Mouse (Mus musculus) liver, embryonic 15.5 days (tissue): Measurements from ENCODE around the gene Stn1. TPM values are rescaled to one million over a fixed set of nuclear protein-coding genes. Genes with fewer than 3 reads are reported as not detected.

ENCODE experiments used
- ATAC-seq: fragments of 200-750 bp; cut with Nextera tagmentation; 2 replicates; pipeline ENCODE4 v1.8.0; 2017; ENCODE audit warnings: moderate number of reproducible peaks, mild to moderate bottlenecking, moderate library complexity; ENCODE audit not compliant: insufficient read depth
- H3K27ac ChIP-seq: fragments of 300-500 bp; sonication (generic); replicated peaks from 2 replicates; pipeline ENCODE4 v1.5.1; 2015; ENCODE audit warnings: mild to moderate bottlenecking, inconsistent platforms
- H3K27me3 ChIP-seq: fragments of 300-500 bp; sonication (generic); 2 replicates; pipeline ENCODE4 v1.6.1; 2015; ENCODE audit warnings: mild to moderate bottlenecking, inconsistent platforms
- H3K36me3 ChIP-seq: fragments of 300-500 bp; sonication (generic); replicated peaks from 2 replicates; pipeline ENCODE4 v1.6.1; 2015; ENCODE audit warnings: moderate library complexity, mild to moderate bottlenecking, inconsistent platforms
- H3K4me1 ChIP-seq: fragments of 300-500 bp; sonication (generic); replicated peaks from 2 replicates; pipeline ENCODE4 v1.6.1; 2015; ENCODE audit warnings: inconsistent platforms
- H3K4me2 ChIP-seq: fragments of 300-500 bp; sonication (generic); 2 replicates; pipeline ENCODE4 v1.6.1; 2015; ENCODE audit warnings: moderate library complexity, mild to moderate bottlenecking, inconsistent platforms
- H3K4me3 ChIP-seq: fragments of 300-500 bp; sonication (generic); replicated peaks from 2 replicates; pipeline ENCODE4 v1.5.1; 2015; ENCODE audit warnings: mild to moderate bottlenecking, inconsistent platforms
- H3K9ac ChIP-seq: fragments of 300-500 bp; sonication (generic); 2 replicates; pipeline ENCODE4 v1.6.1; 2015; ENCODE audit warnings: moderate library complexity, mild to moderate bottlenecking, inconsistent platforms
- H3K9me3 ChIP-seq: fragments of 300-500 bp; sonication (generic); replicated peaks from 2 replicates; pipeline ENCODE4 v1.6.1; 2016; ENCODE audit warnings: inconsistent platforms
- WGBS: fragments of 180-500 bp; shearing (Covaris S2); methylation state at CpG from one replicate; pipeline ENCODE4 v1.1.7; 2015; ENCODE audit warnings: mixed read lengths; ENCODE audit not compliant: insufficient replicate concordance; 5-methylcytosine and 5-hydroxymethylcytosine counted together
- polyA plus RNA-seq: library from polyadenylated mRNA; unstranded; fragments of >200 nt; fragmentation: Nextera tagmentation; extraction: Ambion mirVana; gene quantifications from 2 replicates; pipeline ENCODE4 v1.2.1, GENCODE M21; 2015

Stn1 gene
- polyA plus RNA-seq, 1 experiment from 2014 or later: 8.4 TPM

GRCm38 (mm10) chr19:47510135-47510472 lies 27.2 kb downstream of the Stn1 start:
- no peak overlapping the region for H3K9ac ChIP-seq
- peak; percentile 22; the same call in 1 of the 2 replicates for ATAC-seq
- H3K27ac ChIP-seq: peak overlapping the region; percentile 78
- WGBS: 23% methylated on average over 7 of the region's 7 CpGs
- no peaks in the 10 kb centered on the region for H3K27me3 ChIP-seq
- peaks cover 64% of the 10 kb centered on the region for H3K4me1 ChIP-seq
- peak overlapping the region; percentile 37; the same call in 1 of the 2 replicates for H3K4me3 ChIP-seq
- peak overlapping the region; percentile 67 for H3K4me2 ChIP-seq
- H3K36me3 ChIP-seq: no peaks in the 10 kb centered on the region
- no peaks in the 10 kb centered on the region for H3K9me3 ChIP-seq

- peak overlapping the region; percentile 54 for H3K27ac ChIP-seq
- H3K36me3 ChIP-seq: no peaks in the 10 kb centered on the region
- H3K4me3 ChIP-seq: no peak overlapping the region
- H3K9me3 ChIP-seq: no peaks in the 10 kb centered on the region
- H3K4me1 ChIP-seq: peaks cover 62% of the 10 kb centered on the region
- H3K27me3 ChIP-seq: no peaks in the 10 kb centered on the region
- 22% methylated on average over 5 of the region's 5 CpGs for WGBS
- H3K9ac ChIP-seq: no peak overlapping the region
- ATAC-seq: no peak
- peak overlapping the region; percentile 54 for H3K4me2 ChIP-seq
Observed at GRCm38 (mm10) chr19:47508771-47509281, 28.5 kb downstream of the Stn1 start.

- H3K9ac ChIP-seq: 0 out of 2 replicates have a peak overlapping the region, but pooled peaks have one; percentile 27
- WGBS: 17% methylated on average over 3 of the region's 3 CpGs
- no peaks in the 10 kb centered on the region for H3K36me3 ChIP-seq
- H3K4me2 ChIP-seq: peak overlapping the region; percentile 54
- no peak for ATAC-seq
- H3K27me3 ChIP-seq: no peaks in the 10 kb centered on the region
- H3K4me3 ChIP-seq: peak overlapping the region; percentile 30
- peaks cover 60% of the 10 kb centered on the region for H3K4me1 ChIP-seq
- no peaks in the 10 kb centered on the region for H3K9me3 ChIP-seq
- H3K27ac ChIP-seq: peak overlapping the region; percentile 54
Observed at GRCm38 (mm10) chr19:47508191-47508590, 29.1 kb downstream of the Stn1 start.

- Histone ChIP-seq H3K4me3 (peak overlapping the region; percentile 30), H3K4me1 (peaks cover 53% of the 10 kb centered on the region), H3K36me3 (no peaks in the 10 kb centered on the region), H3K4me2 (peak overlapping the region; percentile 54), H3K9me3 (no peaks in the 10 kb centered on the region), H3K27me3 (no peaks in the 10 kb centered on the region), H3K27ac (peak overlapping the region; percentile 54), H3K9ac (0 out of 2 replicates have a peak overlapping the region, but pooled peaks have one; percentile 27)
- no peak for ATAC-seq
- WGBS: 28% methylated on average over 27 of the region's 27 CpGs
Observed at GRCm38 (mm10) chr19:47507128-47508121, 29.9 kb downstream of the Stn1 start.

- no peak overlapping the region for H3K27ac ChIP-seq
- H3K27me3 ChIP-seq: no peaks in the 10 kb centered on the region
- no peak overlapping the region for H3K4me3 ChIP-seq
- no peak overlapping the region for H3K4me2 ChIP-seq
- ATAC-seq: no peak
- H3K9me3 ChIP-seq: no peaks in the 10 kb centered on the region
- H3K4me1 ChIP-seq: peaks cover 17% of the 10 kb centered on the region
- H3K36me3 ChIP-seq: no peaks in the 10 kb centered on the region
- WGBS: 66% methylated on average over 4 of the region's 4 CpGs
- no peak overlapping the region for H3K9ac ChIP-seq
Observed at GRCm38 (mm10) chr19:47503625-47504024, 33.7 kb downstream of the Stn1 start.

- H3K4me1 ChIP-seq: peaks cover 7% of the 10 kb centered on the region
- no peaks in the 10 kb centered on the region for H3K9me3 ChIP-seq
- H3K4me2 ChIP-seq: no peak overlapping the region
- H3K36me3 ChIP-seq: no peaks in the 10 kb centered on the region
- no peak overlapping the region for H3K4me3 ChIP-seq
- no peak for ATAC-seq
- 53% methylated on average over 8 of the region's 8 CpGs for WGBS
- no peaks in the 10 kb centered on the region for H3K27me3 ChIP-seq
- no peak overlapping the region for H3K27ac ChIP-seq
- H3K9ac ChIP-seq: no peak overlapping the region
Observed at GRCm38 (mm10) chr19:47502563-47502962, 34.7 kb downstream of the Stn1 start.

- WGBS: 75% methylated on average over 11 of the region's 11 CpGs
- Histone ChIP-seq H3K4me2 (no peak overlapping the region), H3K4me3 (no peak overlapping the region), H3K4me1 (no peaks in the 10 kb centered on the region; the same call in 1 of the 2 replicates), H3K27me3 (no peaks in the 10 kb centered on the region), H3K36me3 (no peaks in the 10 kb centered on the region), H3K9me3 (no peaks in the 10 kb centered on the region), H3K9ac (no peak overlapping the region), H3K27ac (no peak overlapping the region)
- no peak for ATAC-seq
Observed at GRCm38 (mm10) chr19:47500389-47501011, 36.8 kb downstream of the Stn1 start.

- Histone ChIP-seq H3K4me3 (no peak overlapping the region), H3K4me1 (no peaks in the 10 kb centered on the region; the same call in 1 of the 2 replicates), H3K36me3 (no peaks in the 10 kb centered on the region), H3K4me2 (no peak overlapping the region), H3K27ac (no peak overlapping the region), H3K27me3 (no peaks in the 10 kb centered on the region), H3K9ac (no peak overlapping the region), H3K9me3 (no peaks in the 10 kb centered on the region)
- no peak for ATAC-seq
- 77% methylated on average over 5 of the region's 5 CpGs for WGBS
Observed at GRCm38 (mm10) chr19:47499841-47500240, 37.5 kb downstream of the Stn1 start.

- Histone ChIP-seq H3K4me1 (no peaks in the 10 kb centered on the region; the same call in 1 of the 2 replicates), H3K27me3 (no peaks in the 10 kb centered on the region), H3K9ac (no peak overlapping the region), H3K4me3 (no peak overlapping the region), H3K9me3 (no peaks in the 10 kb centered on the region), H3K36me3 (no peaks in the 10 kb centered on the region), H3K4me2 (no peak overlapping the region), H3K27ac (no peak overlapping the region)
- no peak for ATAC-seq
- 63% methylated on average over 4 of the region's 4 CpGs for WGBS
Observed at GRCm38 (mm10) chr19:47498942-47499341, 38.4 kb downstream of the Stn1 start.

- Histone ChIP-seq H3K27me3 (no peaks in the 10 kb centered on the region), H3K27ac (no peak overlapping the region), H3K4me2 (no peak overlapping the region), H3K36me3 (no peaks in the 10 kb centered on the region), H3K4me1 (no peaks in the 10 kb centered on the region; the same call in 1 of the 2 replicates), H3K9me3 (no peaks in the 10 kb centered on the region), H3K9ac (no peak overlapping the region), H3K4me3 (no peak overlapping the region)
- 70% methylated on average over 6 of the region's 6 CpGs for WGBS
- no peak for ATAC-seq
Observed at GRCm38 (mm10) chr19:47497736-47498135, 39.6 kb downstream of the Stn1 start.

- H3K4me1 ChIP-seq: no peaks in the 10 kb centered on the region; the same call in 1 of the 2 replicates
- no peak overlapping the region for H3K27ac ChIP-seq
- H3K9ac ChIP-seq: no peak overlapping the region
- WGBS: 66% methylated on average over 9 of the region's 9 CpGs
- ATAC-seq: no peak
- H3K36me3 ChIP-seq: no peaks in the 10 kb centered on the region
- H3K9me3 ChIP-seq: no peaks in the 10 kb centered on the region
- no peaks in the 10 kb centered on the region for H3K27me3 ChIP-seq
- no peak overlapping the region for H3K4me2 ChIP-seq
- no peak overlapping the region for H3K4me3 ChIP-seq
Observed at GRCm38 (mm10) chr19:47497313-47497712, 40.0 kb downstream of the Stn1 start.
